16 mouse cellular contexts compared by ENCODE assay signal in genomic region chr12:35417943-35418342, GRCm38 (mm10).
DNase-seq lines count a peak whose midpoint lies in the region; ATAC-seq lines count a peak whose summit lies in the region.
"Had no signal": no experiment of that assay in that cellular context is flagged by ENCODE, and none has a peak within 500 bp of the region (broad histone marks: within the 10 kb centered on the region; RNA-seq: fewer than 3 reads in every experiment).

No protein-coding gene starts in this region.

- H3K9me3 ChIP-seq in hindbrain, embryonic 10.5 days: no peaks in the 10 kb centered on the region
- H3K9me3 ChIP-seq: forebrain, embryonic 12.5 days; heart, embryonic 15.5 days; neural tube, embryonic 13.5 days had no signal

- 86% methylated on average over 4 of the region's 4 CpGs for WGBS in hindbrain, embryonic 10.5 days

- peak; percentile 99 for ATAC-seq in granulocyte monocyte progenitor cell, adult 5-6 weeks (replicated peaks; ENCODE audit: poor library complexity, severe bottlenecking)
- ATAC-seq: activated CD4-positive, CD25-positive, alpha-beta regulatory T cell, adult 4 months had no signal

- H3K4me3 ChIP-seq in hindbrain, embryonic 10.5 days: no peak overlapping the region
- H3K4me3 ChIP-seq: forebrain, embryonic 12.5 days; heart, embryonic 15.5 days; neural tube, embryonic 13.5 days had no signal

- H3K36me3 ChIP-seq in hindbrain, embryonic 10.5 days: no peaks in the 10 kb centered on the region
- H3K36me3 ChIP-seq: forebrain, embryonic 12.5 days; G1E; heart, embryonic 15.5 days; neural tube, embryonic 13.5 days had no signal

- H3K27ac ChIP-seq in hindbrain, embryonic 10.5 days: no peak overlapping the region
- H3K27ac ChIP-seq: forebrain, embryonic 12.5 days; heart, embryonic 15.5 days; neural tube, embryonic 13.5 days had no signal

- peak; percentile 28 to 32 for DNase-seq in heart, adult 9 months (ENCODE audit: low spot score in 2 of 2)
- no peak for DNase-seq in heart, postnatal 10 days
- DNase-seq in 3T3-L1 (ENCODE audit: low read depth, low spot score) (peak; percentile 64), adipocyte (ENCODE audit: low spot score) (peak; percentile 83)
- no peak for DNase-seq in retina, postnatal 1 day
- no peak for DNase-seq in hindbrain, embryonic 10.5 days (ENCODE audit: low spot score)
- no peak for DNase-seq in kidney, adult 11 months
- DNase-seq: cerebellum, postnatal 36 days; kidney, postnatal 10 days; right cerebral cortex, adult 18-20 months had no signal

- intact Hi-C loops in heart, postnatal 10 days (cut with DNase I): no loop called here

- no peaks in the 10 kb centered on the region for H3K4me1 ChIP-seq in hindbrain, embryonic 10.5 days (replicated peaks)
- H3K4me1 ChIP-seq: forebrain, embryonic 12.5 days; heart, embryonic 15.5 days; neural tube, embryonic 13.5 days had no signal

- no peaks in the 10 kb centered on the region for H3K27me3 ChIP-seq in hindbrain, embryonic 10.5 days (ENCODE audit: insufficient read depth, poor library complexity, severe bottlenecking)
- H3K27me3 ChIP-seq: forebrain, embryonic 12.5 days; heart, embryonic 15.5 days; neural tube, embryonic 13.5 days had no signal

Comparison
In these comparisons a context has a peak if more than half of its experiments do, and no peak if none do; other contexts are left out.
1. DNase-seq: peak in heart, adult 9 months (2 of 2), 3T3-L1 (single experiment) and adipocyte (single experiment); none in heart, postnatal 10 days (0 of 2), retina, postnatal 1 day (single experiment), hindbrain, embryonic 10.5 days (single experiment) and kidney, adult 11 months (single experiment).